In the genomic region with DNA sequence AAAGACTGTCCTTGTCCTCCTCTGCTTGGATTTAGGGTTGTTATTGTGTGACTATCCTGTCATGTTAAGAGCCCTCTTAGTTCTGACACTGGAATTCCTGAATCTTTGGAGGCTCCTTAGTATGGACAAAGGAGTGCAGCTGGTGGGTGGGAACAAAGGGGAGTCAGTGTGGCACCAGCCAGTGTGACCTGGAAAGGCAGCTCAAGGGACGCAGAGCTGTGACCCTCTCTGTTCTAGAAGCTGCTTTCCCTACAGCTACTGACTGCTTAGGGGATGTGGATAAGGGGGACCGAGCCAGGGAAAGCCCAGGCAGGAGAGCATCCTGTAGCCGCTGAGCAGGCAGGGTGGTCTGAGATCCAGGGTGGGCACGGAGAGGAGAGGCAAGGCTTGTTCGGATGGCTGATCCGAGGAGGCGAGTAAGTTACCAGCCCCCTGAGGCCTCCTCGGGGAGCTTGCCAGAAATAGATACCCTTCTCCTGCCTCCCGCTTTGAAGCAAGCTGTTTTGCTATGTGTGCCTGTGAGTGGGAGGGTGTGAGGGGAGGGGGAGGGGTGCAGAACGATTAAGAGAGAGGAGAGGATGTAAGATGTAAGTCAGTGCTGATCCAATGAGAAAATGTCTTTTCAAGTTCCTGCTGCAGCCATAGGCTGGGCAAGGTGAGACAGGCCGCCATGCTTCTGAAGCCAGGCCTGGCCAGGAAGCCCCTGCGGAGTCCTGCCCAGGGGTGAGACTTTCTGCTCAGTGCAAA, we compare ENCODE assay signal across 8 mouse cellular contexts.
DNase-seq lines count a peak whose midpoint lies in the region; ATAC-seq and TF ChIP-seq lines count a peak whose summit lies in the region.

No protein-coding gene starts in this region.

- ATAC-seq in embryonic facial prominence, embryonic 12.5 days (ENCODE audit: insufficient number of reproducible peaks, insufficient read depth, low FRiP score, low TSS enrichment), result peak; percentile 73
- ATAC-seq in neural tube, embryonic 14.5 days (ENCODE audit: low read depth), result peak; percentile 9; the same call in 1 of the 2 replicates
- ATAC-seq in megakaryocyte, adult 5-6 weeks (ENCODE audit: poor library complexity, severe bottlenecking), result no peak

- peak; percentile 62 for DNase-seq in layer of hippocampus, adult 9-11 months
- no peak for DNase-seq in layer of hippocampus, adult 9-10 months (ENCODE audit: low spot score)
- DNase-seq in left cerebral cortex, adult 18-20 months (ENCODE audit: low spot score in 2 of 2), result peak; percentile 35 to 40
- DNase-seq in spleen, postnatal 10 days (ENCODE audit: low spot score in 2 of 2), result no peak
- no peak for DNase-seq in kidney, adult 2 months

- H3K36me3 ChIP-seq in embryonic facial prominence, embryonic 12.5 days, result no peaks in the 10 kb centered on the region
- H3K36me3 ChIP-seq in neural tube, embryonic 14.5 days (ENCODE audit: control insufficient read depth, insufficient read depth, low read length), result no peaks in the 10 kb centered on the region
- H3K36me3 ChIP-seq in kidney, adult 2 months (ENCODE audit: control insufficient read depth, insufficient read depth, low read length), result no peaks in the 10 kb centered on the region

- H3K9ac ChIP-seq in embryonic facial prominence, embryonic 12.5 days, result no peak overlapping the region
- no peak overlapping the region for H3K9ac ChIP-seq in neural tube, embryonic 14.5 days (replicated peaks; ENCODE audit: low read depth, low read length)

- no peaks in the 10 kb centered on the region for H3K27me3 ChIP-seq in embryonic facial prominence, embryonic 12.5 days
- H3K27me3 ChIP-seq in neural tube, embryonic 14.5 days (ENCODE audit: control insufficient read depth, insufficient read depth, low read length), result no peaks in the 10 kb centered on the region
- H3K27me3 ChIP-seq in kidney, adult 2 months (replicated peaks; ENCODE audit: control insufficient read depth, insufficient read depth, low read length), result no peaks in the 10 kb centered on the region

- no peak for TF ChIP-seq CTCF in kidney, adult 2 months (conservative IDR thresholded peaks at IDR 0.05; ENCODE audit: insufficient read depth, insufficient read length, low read depth, low read length)

- TF ChIP-seq POLR2A in kidney, adult 2 months (IDR thresholded peaks at IDR 0.05; ENCODE audit: low read depth, low read length), result no peak

- peak overlapping the region; percentile 7; the same call in 1 of the 2 replicates for H3K27ac ChIP-seq in embryonic facial prominence, embryonic 12.5 days
- no peak overlapping the region for H3K27ac ChIP-seq in neural tube, embryonic 14.5 days (ENCODE audit: low read depth, low read length)
- H3K27ac ChIP-seq in kidney, adult 2 months (ENCODE audit: insufficient read depth, low read depth, low read length), result no peak overlapping the region

- H3K4me1 ChIP-seq in embryonic facial prominence, embryonic 12.5 days, result peaks cover 33% of the 10 kb centered on the region
- H3K4me1 ChIP-seq in neural tube, embryonic 14.5 days (ENCODE audit: control insufficient read depth, insufficient read depth, low read length), result peaks cover 22% of the 10 kb centered on the region; the same call in 1 of the 2 replicates
- H3K4me1 ChIP-seq in kidney, adult 2 months (ENCODE audit: control insufficient read depth, insufficient read depth, low read length), result peaks cover 4% of the 10 kb centered on the region

- WGBS in embryonic facial prominence, embryonic 12.5 days, result 14% methylated on average over 12 of the region's 12 CpGs
- 20% methylated on average over 12 of the region's 12 CpGs for WGBS in neural tube, embryonic 14.5 days
- 72% methylated on average over 12 of the region's 12 CpGs for WGBS in kidney, adult 2 months

- H3K4me3 ChIP-seq in embryonic facial prominence, embryonic 12.5 days, result no peak overlapping the region
- H3K4me3 ChIP-seq in neural tube, embryonic 14.5 days (ENCODE audit: low read depth, low read length), result no peak overlapping the region
- H3K4me3 ChIP-seq in kidney, adult 2 months (ENCODE audit: insufficient read depth, low read depth, low read length), result no peak overlapping the region

- H3K4me2 ChIP-seq in embryonic facial prominence, embryonic 12.5 days (replicated peaks), result 0 out of 2 replicates have a peak overlapping the region, but pooled peaks have one; percentile 17
- no peak overlapping the region for H3K4me2 ChIP-seq in neural tube, embryonic 14.5 days (ENCODE audit: low read depth, low read length)

- H3K9me3 ChIP-seq in embryonic facial prominence, embryonic 12.5 days, result no peaks in the 10 kb centered on the region
- no peaks in the 10 kb centered on the region for H3K9me3 ChIP-seq in neural tube, embryonic 14.5 days (ENCODE audit: control insufficient read depth, low read length)

Comparison
In these comparisons a context has a peak if more than half of its experiments do, and no peak if none do; other contexts are left out.
1. DNase-seq: peak in layer of hippocampus, adult 9-11 months (single experiment) and left cerebral cortex, adult 18-20 months (2 of 2); none in layer of hippocampus, adult 9-10 months (single experiment), spleen, postnatal 10 days (0 of 2) and kidney, adult 2 months (single experiment).